Mouse (Mus musculus) heart, postnatal 0 days (tissue): ENCODE results near the gene Lima1. TPM values are rescaled to one million over a fixed set of nuclear protein-coding genes. Genes with fewer than 3 reads are reported as not detected.
"Not testable (repeated sequence)": the region's sequence is repeated elsewhere in the genome, so short reads cannot be mapped to it uniquely, and the experiment has no call there.

Experiments used
- ATAC-seq: fragments of 200-750 bp; cut with Nextera tagmentation; 2 replicates; pipeline ENCODE4 v1.8.0; 2017; ENCODE audit warnings: low read depth, moderate number of reproducible peaks, moderate library complexity; ENCODE audit not compliant: insufficient read depth
- DNase-seq: peaks from one replicate; pipeline ENCODE4 v3.0.0-alpha.2; 2016; ENCODE audit warnings: low spot score
- H3K27ac ChIP-seq: fragments of 300-500 bp; sonication (generic); 2 replicates; pipeline ENCODE4 v1.5.1; 2014; ENCODE audit warnings: low read depth, mild to moderate bottlenecking
- H3K27me3 ChIP-seq: fragments of 300-500 bp; sonication (generic); 2 replicates; pipeline ENCODE4 v1.6.1; 2014; ENCODE audit warnings: low read length, mixed read lengths; ENCODE audit not compliant: control insufficient read depth, insufficient read depth
- H3K36me3 ChIP-seq: fragments of 300-500 bp; sonication (generic); replicated peaks from 2 replicates; pipeline ENCODE4 v1.6.1; 2014; ENCODE audit warnings: low read length, mixed read lengths; ENCODE audit not compliant: control insufficient read depth, insufficient read depth
- H3K4me1 ChIP-seq: fragments of 300-500 bp; sonication (generic); 2 replicates; pipeline ENCODE4 v1.6.1; 2014; ENCODE audit warnings: antibody characterized with exemption; ENCODE audit not compliant: control insufficient read depth, insufficient read depth
- H3K4me2 ChIP-seq: fragments of 300-500 bp; sonication (generic); 2 replicates; pipeline ENCODE4 v1.6.1; 2014; ENCODE audit warnings: low read depth, mild to moderate bottlenecking, low read length, moderate library complexity
- H3K4me3 ChIP-seq: fragments of 300-500 bp; sonication (generic); 2 replicates; pipeline ENCODE4 v1.5.1; 2014; ENCODE audit warnings: low read depth, low read length
- H3K9ac ChIP-seq: fragments of 300-500 bp; sonication (generic); replicated peaks from 2 replicates; pipeline ENCODE4 v1.6.1; 2014; ENCODE audit warnings: low read depth, low read length, mixed read lengths
- H3K9me3 ChIP-seq: fragments of 300-500 bp; sonication (generic); replicated peaks from 2 replicates; pipeline ENCODE4 v1.6.1; 2016; ENCODE audit warnings: low read length; ENCODE audit not compliant: control insufficient read depth
- CTCF ChIP-seq: IDR thresholded peaks from 2 replicates; pipeline ENCODE4 v1.5.1; 2016; ENCODE audit warnings: antibody characterized with exemption, control low read depth, low read depth
- EP300 ChIP-seq: IDR thresholded peaks from 2 replicates; pipeline ENCODE4 v1.6.1; 2016; ENCODE audit warnings: antibody characterized with exemption, low read depth
- WGBS: fragments of 180-500 bp; shearing (Covaris S2); extraction: QIAGEN DNeasy Blood & Tissue Kit; methylation state at CpG from one replicate; pipeline ENCODE4 v1.1.7; 2014; 5-methylcytosine and 5-hydroxymethylcytosine counted together
- polyA plus RNA-seq: library from polyadenylated mRNA; unstranded; fragments of >200 nt; fragmentation: Nextera tagmentation; extraction: Ambion mirVana; gene quantifications from 2 replicates; pipeline ENCODE4 v1.2.1, GENCODE M21; 2015
- total RNA-seq: library from RNA; depleted of rRNA; stranded (reverse); fragments of >200 nt; gene quantifications from 2 replicates; pipeline ENCODE4 v1.2.3, GENCODE M21; 2014; ENCODE audit warnings: low replicate concordance

Gene Lima1
- total and polyA plus RNA-seq, 2 experiments from 2014 or later, result 12.6 to 12.7 TPM

- Histone ChIP-seq H3K27me3 (no peaks in the 10 kb centered on the region), H3K4me3 (no peak overlapping the region), H3K9ac (no peak overlapping the region), H3K36me3 (no peaks in the 10 kb centered on the region), H3K4me2 (no peak overlapping the region), H3K27ac (no peak overlapping the region), H3K4me1 (no peaks in the 10 kb centered on the region), H3K9me3 (no peaks in the 10 kb centered on the region)
- WGBS, result 65% methylated on average over 5 of the region's 5 CpGs
- no peak for TF ChIP-seq CTCF
- no peak for TF ChIP-seq EP300
- ATAC-seq, result no peak
- DNase-seq, result no peak
Measured at GRCm38 (mm10) chr15:99902786-99903185, 27.5 kb upstream of the Lima1 start.

- DNase-seq (no peak), ATAC-seq (no peak)
- Histone ChIP-seq H3K36me3 (no peaks in the 10 kb centered on the region), H3K27ac (no peak overlapping the region), H3K9ac (no peak overlapping the region), H3K4me2 (no peak overlapping the region), H3K27me3 (no peaks in the 10 kb centered on the region), H3K4me3 (no peak overlapping the region), H3K4me1 (no peaks in the 10 kb centered on the region), H3K9me3 (no peaks in the 10 kb centered on the region)
- TF ChIP-seq CTCF (peak; percentile 31), EP300 (no peak)
Measured at GRCm38 (mm10) chr15:99896621-99897020, 21.4 kb upstream of the Lima1 start.

GRCm38 (mm10) chr15:99891355-99891754 is 16.1 kb upstream of the Lima1 start:
- no peak overlapping the region for H3K9ac ChIP-seq
- 0 out of 2 replicates have a peak, but pooled peaks cover 7% of the 10 kb centered on the region for H3K4me1 ChIP-seq
- H3K36me3 ChIP-seq, result no peaks in the 10 kb centered on the region
- H3K4me2 ChIP-seq, result no peak overlapping the region
- DNase-seq, result no peak
- 71% methylated on average over 3 of the region's 3 CpGs for WGBS
- H3K9me3 ChIP-seq, result no peaks in the 10 kb centered on the region
- no peak for ATAC-seq
- H3K27ac ChIP-seq, result no peak overlapping the region
- H3K4me3 ChIP-seq, result no peak overlapping the region
- TF ChIP-seq EP300, result no peak
- no peak for TF ChIP-seq CTCF
- no peaks in the 10 kb centered on the region for H3K27me3 ChIP-seq

- Histone ChIP-seq H3K9ac (no peak overlapping the region), H3K4me2 (peak overlapping the region; percentile 35), H3K4me1 (0 out of 2 replicates have a peak, but pooled peaks cover 7% of the 10 kb centered on the region), H3K27me3 (no peaks in the 10 kb centered on the region), H3K9me3 (no peaks in the 10 kb centered on the region), H3K27ac (no peak overlapping the region), H3K36me3 (no peaks in the 10 kb centered on the region), H3K4me3 (no peak overlapping the region)
- WGBS, result 35% methylated on average over 19 of the region's 19 CpGs
- no peak for ATAC-seq
- TF ChIP-seq CTCF, result no peak
- no peak for TF ChIP-seq EP300
- no peak for DNase-seq
Measured at GRCm38 (mm10) chr15:99890412-99891236, 15.4 kb upstream of the Lima1 start.

GRCm38 (mm10) chr15:99889275-99889874 is 14.1 kb upstream of the Lima1 start:
- Histone ChIP-seq H3K4me2 (no peak overlapping the region), H3K9me3 (no peaks in the 10 kb centered on the region), H3K27ac (no peak overlapping the region), H3K36me3 (no peaks in the 10 kb centered on the region), H3K4me3 (no peak overlapping the region), H3K4me1 (0 out of 2 replicates have a peak, but pooled peaks cover 7% of the 10 kb centered on the region), H3K9ac (no peak overlapping the region), H3K27me3 (no peaks in the 10 kb centered on the region)
- no peak for TF ChIP-seq CTCF
- TF ChIP-seq EP300, result peak; percentile 35; the same call in 1 of the 2 replicates
- peak; percentile 47; the same call in 1 of the 2 replicates for ATAC-seq
- 46% methylated on average over 8 of the region's 8 CpGs for WGBS
- peak; percentile 44 for DNase-seq

- not testable (repeated sequence) for H3K9me3 ChIP-seq, H3K4me1 ChIP-seq, H3K9ac ChIP-seq, DNase-seq, H3K27ac ChIP-seq, ATAC-seq, H3K36me3 ChIP-seq, H3K4me2 ChIP-seq, H3K27me3 ChIP-seq, H3K4me3 ChIP-seq
- 97% methylated on average over 2 of the region's 2 CpGs for WGBS
Measured at GRCm38 (mm10) chr15:99887130-99887529, 11.9 kb upstream of the Lima1 start.
